Mouse (Mus musculus) kidney, adult 9 months (tissue): ENCODE data around the gene Tmem42.

Experiments used
- DNase-seq: peaks from one replicate; pipeline ENCODE4 v3.0.0; 2022

Gene Tmem42

DNA sequence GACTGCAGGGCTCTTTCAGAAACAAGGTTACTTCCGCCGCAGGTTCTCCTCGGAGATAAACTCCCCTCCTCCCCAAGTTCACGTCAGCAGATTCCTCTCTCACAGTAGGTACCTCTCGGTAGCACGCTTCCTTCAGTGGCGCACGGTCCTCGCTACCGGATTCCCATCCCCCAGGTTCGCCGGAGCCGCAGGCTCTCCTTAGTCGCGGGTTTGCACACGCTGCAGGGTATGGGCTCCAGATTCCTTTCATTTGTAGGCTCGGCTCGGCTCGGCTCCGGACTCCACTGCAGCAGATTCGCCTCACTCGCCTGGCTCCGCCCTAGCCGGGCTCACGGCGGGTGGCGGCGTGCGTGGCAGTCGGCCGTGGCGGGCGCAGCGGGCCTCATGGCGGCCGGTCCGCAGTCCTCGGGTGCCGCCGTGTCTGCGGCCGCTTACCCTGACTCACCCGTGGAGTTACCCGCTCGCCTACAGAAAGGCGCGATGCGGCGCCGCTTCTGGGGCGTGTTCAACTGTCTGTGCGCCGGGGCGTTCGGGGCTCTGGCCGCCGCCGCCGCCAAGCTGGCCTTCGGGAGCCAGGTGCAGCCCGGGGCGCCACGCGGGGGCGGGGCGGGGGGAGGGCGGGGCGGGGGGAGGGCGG, at the start of gene Tmem42:
Tmem42 (plus strand) TSS at position 332 of the 637 bp plus-strand sequence.
- DNase-seq = peak; percentile 90

DNA sequence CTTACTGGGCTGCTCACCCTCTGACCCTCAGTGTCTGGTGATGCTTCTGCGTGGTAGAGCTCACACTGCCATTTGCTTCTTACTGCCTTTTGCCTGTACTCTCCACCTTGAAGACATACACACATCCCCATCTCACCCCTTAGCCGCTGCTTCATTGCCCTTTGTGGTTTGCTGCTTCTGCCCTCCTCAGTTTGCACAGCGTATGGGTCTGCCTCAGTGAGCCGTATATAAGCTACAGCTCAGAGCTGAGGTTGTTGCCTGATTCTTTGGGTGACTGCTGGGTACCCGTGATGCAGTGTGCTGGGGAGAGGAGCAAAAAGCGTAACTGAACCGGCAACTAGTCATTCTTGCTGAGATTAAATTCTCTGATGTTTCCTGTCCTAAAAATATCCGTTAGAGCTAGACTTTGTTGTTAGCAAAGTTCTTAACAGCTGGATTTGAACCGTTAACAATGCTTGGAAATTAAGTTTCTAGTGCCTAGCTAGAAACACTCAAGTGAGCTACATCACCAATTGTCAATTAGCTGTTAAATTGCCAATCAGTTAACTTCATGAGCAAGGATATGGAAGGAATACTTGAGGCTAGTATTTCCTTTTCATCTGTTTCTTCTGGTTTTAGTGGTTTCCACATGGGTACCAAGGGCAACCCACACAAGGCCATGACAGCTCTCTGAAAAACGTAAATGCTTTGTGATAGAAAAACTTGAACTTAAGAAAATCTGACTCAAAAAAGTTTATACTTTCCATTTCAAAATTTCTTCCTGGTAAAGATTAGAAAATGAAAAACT, 22.5 kb upstream of the Tmem42 start:
- no peak for DNase-seq

DNA sequence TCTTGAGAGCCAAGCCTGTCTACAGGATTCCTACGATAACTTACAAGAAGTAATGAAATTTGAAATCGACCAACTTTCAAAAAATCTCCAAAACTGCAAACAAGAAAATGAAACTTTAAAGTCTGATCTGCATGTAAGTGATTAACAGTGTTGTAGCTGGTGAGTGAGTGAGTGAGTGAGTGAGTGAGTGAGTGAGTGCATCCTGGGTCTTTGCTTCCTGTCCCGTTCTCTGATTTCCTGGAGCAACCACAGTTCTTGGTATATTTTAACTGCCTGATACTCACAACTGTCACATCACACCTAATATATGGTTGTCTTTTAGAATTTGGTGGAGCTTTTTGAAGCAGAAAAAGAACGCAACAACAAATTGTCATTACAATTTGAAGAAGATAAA, 21.9 kb upstream of the Tmem42 start:
- no peak for DNase-seq

DNA sequence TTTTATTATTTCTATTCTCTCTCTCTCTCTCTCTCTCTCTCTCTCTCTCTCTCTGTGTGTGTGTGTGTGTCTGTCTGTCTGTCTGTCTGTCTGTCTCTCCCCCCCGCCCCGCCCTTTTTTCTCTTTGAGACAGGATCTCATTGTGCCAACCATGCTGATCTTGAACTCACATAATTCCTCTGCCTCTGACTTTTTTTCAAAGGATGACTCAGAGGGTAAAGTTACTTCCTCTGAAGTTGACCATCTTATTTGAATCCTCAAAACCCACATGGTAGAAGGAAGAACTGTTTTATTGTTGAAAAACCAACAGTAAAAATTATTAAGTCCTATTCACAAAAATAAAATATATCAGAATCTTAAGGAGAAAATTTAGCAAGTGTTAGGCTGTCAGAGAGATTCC, 16.4 kb upstream of the Tmem42 start:
- DNase-seq = no peak

DNA sequence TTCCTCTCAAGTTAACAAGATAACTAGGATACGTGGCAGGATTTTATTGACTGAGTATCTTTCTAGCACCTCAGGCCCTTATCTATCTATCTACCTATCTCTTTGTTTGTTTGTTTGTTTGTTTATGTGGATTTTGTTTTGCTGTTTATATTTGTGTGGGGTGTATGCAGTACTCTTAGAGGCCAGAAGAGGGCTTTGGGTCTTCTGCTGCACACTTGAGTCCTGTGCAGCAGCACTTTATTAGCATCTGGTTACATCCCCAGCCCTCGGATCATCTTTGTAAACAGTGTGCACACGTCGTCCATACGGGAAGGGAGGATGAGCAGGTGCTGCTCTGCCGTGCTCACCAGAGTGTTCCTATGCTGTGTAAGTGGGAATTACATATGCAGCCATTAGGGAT, 15.1 kb upstream of the Tmem42 start:
- DNase-seq = no peak

DNA sequence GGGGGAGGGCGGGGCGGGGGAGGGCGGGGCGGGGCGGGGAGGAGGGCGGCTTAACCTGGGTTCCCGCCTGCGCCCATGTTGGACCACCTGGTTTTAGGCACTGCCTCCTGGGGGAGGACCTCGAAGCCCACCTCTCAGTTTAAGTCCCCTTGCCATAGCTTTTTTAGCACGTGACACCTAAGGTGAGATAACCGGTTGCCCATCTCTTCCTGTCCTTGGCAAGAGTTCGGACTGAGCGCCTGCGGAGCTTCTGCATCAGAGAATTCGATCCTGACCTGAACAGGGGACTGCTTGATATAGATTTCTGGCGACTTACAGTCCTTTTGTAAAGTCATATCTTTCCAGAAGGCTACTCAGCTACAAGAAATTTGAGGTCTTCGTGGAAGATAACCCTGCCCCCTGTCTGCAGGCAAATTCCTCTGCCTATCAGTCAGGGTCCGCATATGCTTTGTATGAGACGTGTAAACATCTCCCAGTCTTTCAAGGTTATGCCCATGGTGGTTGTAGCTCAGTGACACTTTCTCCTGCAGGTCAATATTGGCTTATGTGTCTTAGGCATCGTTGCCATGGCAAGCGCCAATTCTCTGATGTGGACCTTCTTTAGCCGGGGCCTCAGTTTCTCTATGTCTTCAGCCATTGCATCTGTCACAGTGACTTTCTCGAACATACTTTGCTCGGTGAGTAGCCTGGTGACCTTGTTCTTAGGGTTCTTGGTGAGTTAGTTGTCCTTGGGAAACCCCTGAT, 682 bp downstream of the Tmem42 start:
- peak; percentile 35 for DNase-seq

DNA sequence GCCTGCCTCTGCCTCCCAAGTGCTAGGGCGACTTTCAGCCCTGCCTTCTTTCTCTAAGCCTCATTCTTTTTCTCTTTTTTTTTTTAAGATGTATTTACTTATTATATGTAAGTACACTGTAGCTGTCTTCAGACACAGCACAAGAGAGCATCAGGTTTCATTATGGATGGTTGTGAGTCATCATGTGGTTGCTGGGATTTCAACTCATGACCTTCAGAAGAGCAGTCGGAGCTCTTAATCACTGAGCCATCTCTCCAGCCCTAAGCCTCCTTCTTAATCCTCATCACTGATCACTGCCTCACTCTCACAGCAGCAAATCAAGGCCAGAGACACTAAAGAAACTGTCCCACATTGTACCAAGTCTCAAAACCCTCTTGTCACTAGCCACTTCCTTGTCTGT, 3.1 kb downstream of the Tmem42 start:
- DNase-seq = no peak

DNA sequence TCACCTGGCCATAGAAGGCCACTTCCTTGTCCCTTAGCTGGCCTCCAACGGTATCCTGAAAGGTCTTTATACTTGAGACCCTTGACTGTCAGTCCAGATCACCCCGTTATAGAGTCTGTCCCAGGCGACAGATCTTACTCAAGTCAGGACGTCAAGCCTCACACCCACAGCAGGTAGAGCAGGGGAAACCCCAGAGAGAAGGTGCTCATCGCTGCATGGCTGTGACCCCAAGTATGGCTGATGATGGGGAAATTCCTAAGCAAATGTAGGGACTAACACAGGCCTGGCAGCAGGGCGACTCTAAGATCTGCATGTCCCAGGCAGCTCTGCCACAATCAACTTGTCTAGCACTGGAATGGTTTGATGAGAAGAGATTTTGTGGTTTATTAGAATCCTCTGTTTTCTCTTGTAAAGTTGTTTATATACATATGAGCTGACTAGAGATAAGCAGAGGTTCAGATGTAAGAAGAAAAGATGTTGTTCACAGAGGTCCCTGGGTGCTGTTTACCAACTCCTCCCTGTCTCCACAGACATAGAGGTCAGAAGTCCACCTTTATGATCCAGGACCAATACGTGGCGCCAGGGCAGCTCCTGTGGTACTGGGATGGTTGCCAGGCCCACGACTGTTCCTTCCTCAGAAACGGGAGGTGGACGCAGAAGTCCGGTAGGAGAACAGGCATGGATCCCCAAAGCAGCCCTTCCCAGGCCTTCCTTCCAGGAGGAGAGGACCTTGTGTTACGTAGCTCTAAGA, 10.5 kb downstream of the Tmem42 start:
- DNase-seq = no peak

DNA sequence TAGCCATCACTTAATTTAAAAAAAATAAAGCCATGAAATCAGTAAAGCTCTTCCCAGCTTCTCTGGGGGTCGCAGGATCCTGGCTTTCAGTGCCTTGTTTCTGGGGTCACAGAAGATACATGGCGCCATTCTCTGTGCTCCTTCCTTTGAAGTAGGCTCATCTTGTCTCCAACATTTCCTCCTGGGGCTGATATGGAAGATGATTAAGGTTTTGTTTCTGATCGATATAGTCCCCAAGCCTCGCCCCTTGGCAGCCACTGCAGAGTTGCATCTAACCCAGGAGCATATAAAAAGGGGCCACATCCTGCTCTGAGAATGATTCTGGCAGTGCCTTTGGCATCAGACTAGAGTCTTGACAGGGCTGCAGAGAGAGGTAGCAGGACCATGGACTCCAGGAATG, 13.3 kb downstream of the Tmem42 start, which contains the start of gene Tgm4:
Tgm4 (plus strand) TSS at position 301 of the 400 bp plus-strand sequence.
- no peak for DNase-seq

DNA sequence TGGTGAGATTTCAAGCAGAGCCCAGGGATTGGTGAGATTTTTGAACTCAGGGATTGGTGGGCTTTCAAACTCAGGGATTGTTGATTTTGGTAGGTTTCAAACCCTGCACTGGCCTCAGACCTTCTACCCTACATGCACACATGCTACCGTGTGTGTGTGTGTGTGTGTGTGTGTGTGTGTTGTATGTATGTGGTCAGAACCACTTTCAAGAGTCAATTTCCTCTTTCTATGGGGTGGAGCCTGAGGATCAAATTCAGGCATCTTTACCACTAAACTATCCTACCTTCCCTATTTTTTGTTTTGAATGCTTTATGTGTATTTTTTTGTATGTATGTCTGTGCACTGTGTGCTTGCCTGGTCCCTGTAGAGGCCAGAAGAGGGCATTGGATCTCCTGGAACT, 26.5 kb downstream of the Tmem42 start:
- DNase-seq = no peak

DNA sequence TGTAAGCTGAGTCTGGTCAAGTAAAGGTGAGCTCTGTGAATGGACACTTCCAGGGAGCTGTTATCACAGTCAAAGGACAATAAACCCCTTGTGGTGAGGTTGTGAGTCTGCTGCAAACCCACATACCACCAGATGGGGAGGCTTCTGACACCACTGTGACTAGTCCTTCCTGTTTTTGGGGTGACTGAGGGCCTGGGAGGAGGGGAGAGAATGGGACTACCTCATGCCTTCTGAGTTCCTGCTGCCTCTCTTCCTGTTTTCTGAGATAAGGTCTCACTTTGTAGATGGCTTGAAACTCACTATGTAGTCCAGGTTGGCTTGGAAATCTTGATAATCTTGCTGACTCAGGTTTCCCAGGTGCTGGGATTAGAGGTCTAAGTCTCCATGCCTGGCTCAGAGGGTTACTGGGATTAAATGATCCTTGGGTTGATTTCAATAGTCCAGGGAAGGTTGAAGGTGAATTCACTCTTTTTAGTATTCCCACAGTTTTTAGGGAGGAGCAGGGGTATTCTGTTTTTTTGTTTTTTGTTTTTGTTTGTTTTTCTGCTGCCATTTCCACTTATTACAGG, 37.7 kb downstream of the Tmem42 start:
- no peak for DNase-seq

DNA sequence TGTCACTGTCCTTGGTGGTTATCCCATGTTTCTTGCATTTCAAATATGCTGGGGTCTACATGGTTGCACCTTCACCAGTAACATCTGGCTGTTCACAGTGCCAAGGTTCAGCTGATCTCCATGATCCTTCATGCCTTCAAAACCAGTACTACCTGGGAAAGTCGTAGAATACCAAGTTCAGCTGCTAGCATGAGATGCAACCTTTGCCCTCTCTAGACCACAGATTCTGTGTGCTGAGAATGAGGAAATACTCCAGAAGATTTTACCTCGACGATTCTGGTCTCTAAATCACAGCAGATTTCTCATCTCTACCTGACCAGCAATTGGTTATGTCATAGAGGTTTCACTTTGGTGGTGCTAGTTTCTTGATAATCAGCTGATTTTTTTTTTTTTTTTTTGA, 39.0 kb downstream of the Tmem42 start:
- DNase-seq = no peak
